Mouse (Mus musculus): ENCODE results near the gene Krt31. TPM values are rescaled to one million over a fixed set of nuclear protein-coding genes. Genes with fewer than 3 reads are reported as not detected.

Gene Krt31
- total RNA-seq, 4 experiments from 2014 or later: not detected

- DNase-seq (ENCODE audit: low spot score in 2 of 2): no peak
Observed at GRCm38 (mm10) chr11:100006624-100007023, 43.7 kb downstream of the Krt31 start.

GRCm38 (mm10) chr11:100005905-100006304 is 44.4 kb downstream of the Krt31 start:
- no peak for DNase-seq (ENCODE audit: low spot score in 2 of 2)

- peak; percentile 37 to 54 for DNase-seq (ENCODE audit: low spot score in 2 of 2)
Observed at GRCm38 (mm10) chr11:100004846-100005245, 45.5 kb downstream of the Krt31 start.

GRCm38 (mm10) chr11:99999091-99999490 is 51.3 kb downstream of the Krt31 start:
- no peak for DNase-seq (ENCODE audit: low spot score in 2 of 2)

Other genes with a start within 250 kb of the Krt31 start
- not detected for gene Gm11554, start 246.1 kb downstream of the Krt31 start, total RNA-seq (2022)
- gene Krtap4-13, start 240.7 kb downstream of the Krt31 start, total RNA-seq (2022): not detected
- not detected for gene Gm11564, start 234.9 kb downstream of the Krt31 start, total RNA-seq (2022)
- not detected for gene 2300003K06Rik, start 212.5 kb downstream of the Krt31 start, total RNA-seq (2022)
- gene Krtap4-16, start 198.9 kb downstream of the Krt31 start, total RNA-seq (2022): not detected
- not detected for gene Gm11568, start 192.6 kb downstream of the Krt31 start, total RNA-seq (2022)
- gene Gm11559, start 186.1 kb downstream of the Krt31 start, total RNA-seq (2022): not detected
- not detected for gene Krtap9-1, start 177.2 kb downstream of the Krt31 start, total RNA-seq (2022)
- gene Gm11567, start 171.4 kb downstream of the Krt31 start, total RNA-seq (2022): not detected
- gene Krtap31-1, start 142.6 kb downstream of the Krt31 start, total RNA-seq (2022): not detected
- not detected for gene Gm11565, start 135.8 kb downstream of the Krt31 start, total RNA-seq (2022)
- not detected for gene Krtap31-2, start 114.3 kb downstream of the Krt31 start, total RNA-seq (2022)
- not detected for gene Krtap9-5, start 102.1 kb downstream of the Krt31 start, total RNA-seq (2022)
- gene Krtap29-1, start 71.5 kb downstream of the Krt31 start, total RNA-seq (2022): not detected
- not detected for gene Krtap16-1, start 64.0 kb downstream of the Krt31 start, total RNA-seq (2022)
- gene Krtap17-1, start 56.6 kb downstream of the Krt31 start, total RNA-seq (2022): not detected
- gene Krt33a, start 34.3 kb downstream of the Krt31 start, total RNA-seq (2022): not detected
- gene Krt33b, start 20.7 kb downstream of the Krt31 start, total RNA-seq (2022): not detected
- gene Krt34, start 9.0 kb downstream of the Krt31 start, total RNA-seq (2022): not detected
- gene Krt32, start 37.7 kb upstream of the Krt31 start, total RNA-seq (2022): not detected
- gene Krt35, start 45.7 kb upstream of the Krt31 start, total RNA-seq (2022): not detected
- gene Krt36, start 55.1 kb upstream of the Krt31 start, total RNA-seq (2022): not detected
- gene Krt13, start 71.0 kb upstream of the Krt31 start, total RNA-seq (2022): not detected
- 1 to 10 TPM in 1 of 4 experiments, under 1 TPM in 2, not detected in 1; 0.29 to 1.4 (median 0.60) TPM for gene Krt15, start 85.4 kb upstream of the Krt31 start, total RNA-seq (2022)
- gene Krt19, start 98.1 kb upstream of the Krt31 start, total RNA-seq (2022): under 1 TPM in 3 of 4 experiments, not detected in 1; 0.22 to 0.59 (median 0.43) TPM
- gene Krt9, start 142.7 kb upstream of the Krt31 start, total RNA-seq (2022): 1 to 10 TPM; 3.4 to 5.7 (median 3.8) TPM
- gene Krt14, start 157.0 kb upstream of the Krt31 start, total RNA-seq (2022): not detected
- gene Krt16, start 198.4 kb upstream of the Krt31 start, total RNA-seq (2022): not detected
- not detected for gene Krt17, start 210.5 kb upstream of the Krt31 start, total RNA-seq (2022)
- gene Krt42, start 219.3 kb upstream of the Krt31 start, total RNA-seq (2022): not detected

All from layer of hippocampus, adult 8-10 months (tissue).